Mouse (Mus musculus) thymus, adult 2 months (tissue): ENCODE measurements around the gene Stoml1.

Experiments used
- CTCF ChIP-seq: fragments of 200-500 bp; IDR thresholded peaks from 2 replicates; pipeline ENCODE4 v1.5.1; 2012; ENCODE audit warnings: mild to moderate bottlenecking, control low read depth, low read length, moderate library complexity, borderline replicate concordance; ENCODE audit not compliant: control insufficient read depth, poor library complexity, insufficient read depth; ENCODE audit errors: extremely low read depth
- POLR2A ChIP-seq: fragments of 200-500 bp; IDR thresholded peaks from 2 replicates; pipeline ENCODE4 v1.6.1; 2012; ENCODE audit warnings: mild to moderate bottlenecking, low read length, control low read depth, moderate library complexity; ENCODE audit not compliant: control insufficient read depth, poor library complexity, insufficient read depth; ENCODE audit errors: extremely low read depth

- TF ChIP-seq POLR2A, result no peak
- TF ChIP-seq CTCF, result no peak
These were observed 57.2 kb downstream of the Stoml1 start for GRCm38 (mm10) chr9:58310043-58310660.
